18 mouse cellular contexts compared by ENCODE assay signal in the genomic region with DNA sequence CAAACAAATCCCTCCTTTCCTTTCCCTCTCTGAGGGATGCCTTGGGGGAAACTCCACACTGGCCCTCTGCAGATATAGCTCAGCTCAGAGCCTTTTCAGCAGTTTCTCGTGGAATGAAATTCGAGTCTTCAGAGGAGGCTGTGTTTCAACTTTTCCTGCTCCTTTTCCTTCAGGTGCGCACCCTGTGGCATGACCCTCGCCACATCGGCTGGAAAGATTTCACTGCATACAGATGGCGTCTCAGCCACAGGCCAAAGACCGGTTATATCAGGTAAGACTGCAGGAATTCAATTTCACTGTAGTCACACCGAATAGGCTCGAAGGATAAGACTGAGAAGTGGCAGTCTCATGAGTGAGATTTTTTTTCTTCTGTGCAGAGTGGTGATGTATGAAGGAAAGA.
"Had no signal": no experiment of that assay in that cellular context is flagged by ENCODE, and none has a peak within 500 bp of the region (broad histone marks: within the 10 kb centered on the region; RNA-seq: fewer than 3 reads in every experiment).

No protein-coding gene starts in this region.

- DNase-seq: kidney, adult 2 months; kidney, postnatal 14 days; kidney, postnatal 4 days; left cerebral cortex, postnatal 4 days; liver, postnatal 0 days; lung, postnatal 14 days; midbrain, embryonic 14.5 days; retina, postnatal 1 day; thymus, postnatal 14 days; thymus, postnatal 4 days had no signal

- H3K27me3 ChIP-seq: limb, embryonic 12.5 days; limb, embryonic 15.5 days; lung, embryonic 15.5 days; neural tube, embryonic 12.5 days had no signal

- H3K4me2 ChIP-seq: limb, embryonic 12.5 days; limb, embryonic 15.5 days; liver, embryonic 11.5 days; lung, embryonic 15.5 days; midbrain, embryonic 11.5 days; neural tube, embryonic 12.5 days had no signal

- H3K4me1 ChIP-seq: limb, embryonic 15.5 days; neural tube, embryonic 12.5 days had no signal

- H3K4me3 ChIP-seq: limb, embryonic 12.5 days; limb, embryonic 15.5 days; lung, embryonic 15.5 days; neural tube, embryonic 12.5 days had no signal

- H3K9me3 ChIP-seq: limb, embryonic 12.5 days; limb, embryonic 15.5 days; lung, embryonic 15.5 days; neural tube, embryonic 12.5 days had no signal

- H3K9ac ChIP-seq: limb, embryonic 12.5 days; limb, embryonic 15.5 days; liver, embryonic 14.5 days; liver, postnatal 0 days; lung, embryonic 15.5 days; neural tube, embryonic 12.5 days had no signal

- H3K27ac ChIP-seq: limb, embryonic 12.5 days; limb, embryonic 15.5 days; liver, embryonic 14.5 days; lung, embryonic 15.5 days; neural tube, embryonic 12.5 days had no signal

- ATAC-seq: intestine, postnatal 0 days; liver, postnatal 0 days had no signal
